Mouse (Mus musculus): ENCODE measurements around the gene Pold3. TPM values are rescaled to one million over a fixed set of nuclear protein-coding genes. Genes with fewer than 3 reads are reported as not detected.
"Not testable (repeated sequence)": the region's sequence is repeated elsewhere in the genome, so short reads cannot be mapped to it uniquely, and the experiment has no call there.

Pold3 gene
- polyA plus RNA-seq, 1 experiment from 2014 or later, result 34.3 TPM

GRCm38 (mm10) chr7:100076296-100076695, 45.1 kb downstream of the Pold3 start:
- ChIA-PET POLR2A (no interaction called here), CTCF (no interaction called here)
- DNase-seq (ENCODE audit: low read depth, low spot score) (no peak), ATAC-seq (no peak)
- no peaks in the 10 kb centered on the region for H3K27me3 ChIP-seq
- TF ChIP-seq CTCF (IDR thresholded peaks at IDR 0.05), result no peak
- in situ Hi-C loops (cut with MboI; ENCODE audit: low pct_unique_long_range_greater_than_20kb), result no loop called here

GRCm38 (mm10) chr7:100073959-100074358, 47.4 kb downstream of the Pold3 start:
- no peak for TF ChIP-seq CTCF (IDR thresholded peaks at IDR 0.05)
- no peaks in the 10 kb centered on the region for H3K27me3 ChIP-seq
- CTCF ChIA-PET, result no interaction called here
- no peak for DNase-seq (ENCODE audit: low read depth, low spot score)
- no peak for ATAC-seq
- POLR2A ChIA-PET, result interaction anchor here (0.6 to 0.7 kb wide), 2 partner anchors 83 to 127 kb away, joined by 4 to 5 read pairs; no protein-coding TSS in a partner anchor
- in situ Hi-C loops (cut with MboI; ENCODE audit: low pct_unique_long_range_greater_than_20kb), result no loop called here

- CTCF ChIA-PET, result interaction anchor here (1.9 kb wide), 1 partner anchor 17 kb away, joined by 5 read pairs; no protein-coding TSS in a partner anchor
- H3K27me3 ChIP-seq; ATAC-seq; POLR2A ChIA-PET; in situ Hi-C loops (cut with MboI; ENCODE audit: low pct_unique_long_range_greater_than_20kb); DNase-seq (ENCODE audit: low read depth, low spot score): not testable (repeated sequence)
Observed at GRCm38 (mm10) chr7:100052991-100053390, 68.4 kb downstream of the Pold3 start.

- TF ChIP-seq CTCF (IDR thresholded peaks at IDR 0.05), result no peak
- no peak for DNase-seq (ENCODE audit: low read depth, low spot score)
- CTCF ChIA-PET, result interaction anchor here (1.9 kb wide), 1 partner anchor 18 kb away, joined by 5 read pairs; no protein-coding TSS in a partner anchor
- POLR2A ChIA-PET, result interaction anchor here (1.5 kb wide), 1 partner anchor 37 kb away, joined by 4 read pairs; no protein-coding TSS in a partner anchor
- in situ Hi-C loops (cut with MboI; ENCODE audit: low pct_unique_long_range_greater_than_20kb), result no loop called here
- H3K27me3 ChIP-seq, result no peaks in the 10 kb centered on the region
- no peak for ATAC-seq
Observed at GRCm38 (mm10) chr7:100051904-100052303, 69.5 kb downstream of the Pold3 start.

GRCm38 (mm10) chr7:100046486-100046885, 74.9 kb downstream of the Pold3 start:
- in situ Hi-C loops (cut with MboI; ENCODE audit: low pct_unique_long_range_greater_than_20kb), result no loop called here
- DNase-seq (ENCODE audit: low read depth, low spot score) (peak; percentile 54), ATAC-seq (peak; percentile 63)
- CTCF ChIA-PET, result interaction anchor here (1.3 kb wide), 1 partner anchor 32 kb away, joined by 4 read pairs; no protein-coding TSS in a partner anchor
- H3K27me3 ChIP-seq, result no peaks in the 10 kb centered on the region
- POLR2A ChIA-PET, result no interaction called here
- no peak for TF ChIP-seq CTCF (IDR thresholded peaks at IDR 0.05)

- no peak for TF ChIP-seq CTCF (IDR thresholded peaks at IDR 0.05)
- H3K27me3 ChIP-seq, result no peaks in the 10 kb centered on the region
- DNase-seq (ENCODE audit: low read depth, low spot score) (no peak), ATAC-seq (no peak)
- in situ Hi-C loops (cut with MboI; ENCODE audit: low pct_unique_long_range_greater_than_20kb), result no loop called here
- POLR2A ChIA-PET, result no interaction called here
- CTCF ChIA-PET, result interaction anchor here (1.1 kb wide), 1 partner anchor 34 kb away, joined by 3 read pairs; no protein-coding TSS in a partner anchor
Observed at GRCm38 (mm10) chr7:100043605-100044031, 77.7 kb downstream of the Pold3 start.

GRCm38 (mm10) chr7:100043096-100043495, 78.3 kb downstream of the Pold3 start:
- H3K27me3 ChIP-seq, result no peaks in the 10 kb centered on the region
- ATAC-seq (no peak), DNase-seq (ENCODE audit: low read depth, low spot score) (no peak)
- TF ChIP-seq CTCF (IDR thresholded peaks at IDR 0.05), result no peak
- in situ Hi-C loops (cut with MboI; ENCODE audit: low pct_unique_long_range_greater_than_20kb), result no loop called here
- ChIA-PET CTCF (interaction anchor here (2.3 kb wide), 1 partner anchor 34 kb away, joined by 5 read pairs; no protein-coding TSS in a partner anchor), POLR2A (no interaction called here)

- in situ Hi-C loops (cut with MboI; ENCODE audit: low pct_unique_long_range_greater_than_20kb), result no loop called here
- H3K27me3 ChIP-seq, result no peaks in the 10 kb centered on the region
- ChIA-PET POLR2A (no interaction called here), CTCF (interaction anchor here (2.3 kb wide), 1 partner anchor 33 kb away, joined by 5 read pairs; no protein-coding TSS in a partner anchor)
- ATAC-seq, result no peak
- no peak for TF ChIP-seq CTCF (IDR thresholded peaks at IDR 0.05)
- DNase-seq (ENCODE audit: low read depth, low spot score), result no peak
Observed at GRCm38 (mm10) chr7:100042120-100042519, 79.2 kb downstream of the Pold3 start.

GRCm38 (mm10) chr7:100036495-100036894, 84.9 kb downstream of the Pold3 start:
- ATAC-seq (no peak), DNase-seq (ENCODE audit: low read depth, low spot score) (no peak)
- TF ChIP-seq CTCF (IDR thresholded peaks at IDR 0.05), result no peak
- in situ Hi-C loops (cut with MboI; ENCODE audit: low pct_unique_long_range_greater_than_20kb), result no loop called here
- ChIA-PET CTCF (interaction anchor here (0.8 kb wide), 1 partner anchor 48 kb away, joined by 3 read pairs; no protein-coding TSS in a partner anchor), POLR2A (no interaction called here)
- no peaks in the 10 kb centered on the region for H3K27me3 ChIP-seq

GRCm38 (mm10) chr7:100036050-100036449, 85.3 kb downstream of the Pold3 start:
- in situ Hi-C loops (cut with MboI; ENCODE audit: low pct_unique_long_range_greater_than_20kb), result no loop called here
- no peak for TF ChIP-seq CTCF (IDR thresholded peaks at IDR 0.05)
- CTCF ChIA-PET, result interaction anchor here (0.8 kb wide), 1 partner anchor 47 kb away, joined by 3 read pairs; no protein-coding TSS in a partner anchor
- ATAC-seq, result no peak
- POLR2A ChIA-PET, result no interaction called here
- H3K27me3 ChIP-seq, result no peaks in the 10 kb centered on the region
- DNase-seq (ENCODE audit: low read depth, low spot score), result no peak

- ChIA-PET POLR2A (no interaction called here), CTCF (no interaction called here)
- in situ Hi-C loops (cut with MboI; ENCODE audit: low pct_unique_long_range_greater_than_20kb), result no loop called here
- DNase-seq (ENCODE audit: low read depth, low spot score) (peak; percentile 81), ATAC-seq (peak; percentile 74)
- no peaks in the 10 kb centered on the region for H3K27me3 ChIP-seq
- TF ChIP-seq CTCF (IDR thresholded peaks at IDR 0.05), result no peak
Observed at GRCm38 (mm10) chr7:100034815-100035463, 86.4 kb downstream of the Pold3 start.
